Mouse (Mus musculus) forebrain, embryonic 11.5 days (tissue): Measurements from ENCODE around the gene Narfl. TPM values are rescaled to one million over a fixed set of nuclear protein-coding genes. Genes with fewer than 3 reads are reported as not detected.
A peak's percentile ranks its signal among the peaks of the same experiment; 100 is the strongest.

Experiments
- ATAC-seq: fragments of 200-750 bp; cut with Nextera tagmentation; replicated peaks from 2 replicates; pipeline ENCODE4 v1.8.0; 2017; ENCODE audit warnings: moderate TSS enrichment; ENCODE audit not compliant: low FRiP score
- DNase-seq: peaks from one replicate; pipeline ENCODE4 v3.0.0-alpha.2; 2017; ENCODE audit warnings: low spot score
- H3K27ac ChIP-seq: fragments of 300-500 bp; sonication (generic); 2 replicates; pipeline ENCODE4 v1.5.1; 2014; ENCODE audit warnings: low read depth, low read length
- H3K27me3 ChIP-seq: fragments of 300-500 bp; sonication (generic); 2 replicates; pipeline ENCODE4 v1.6.1; 2014; ENCODE audit warnings: mild to moderate bottlenecking, low read length, mixed read lengths; ENCODE audit not compliant: control insufficient read depth, insufficient read depth
- H3K36me3 ChIP-seq: fragments of 300-500 bp; sonication (generic); 2 replicates; pipeline ENCODE4 v1.6.1; 2014; ENCODE audit warnings: mild to moderate bottlenecking, low read length, moderate library complexity, mixed read lengths; ENCODE audit not compliant: control insufficient read depth, insufficient read depth
- H3K4me1 ChIP-seq: fragments of 300-500 bp; sonication (generic); replicated peaks from 2 replicates; pipeline ENCODE4 v1.6.1; 2014; ENCODE audit warnings: low read length, mixed read lengths; ENCODE audit not compliant: control insufficient read depth, insufficient read depth
- H3K4me2 ChIP-seq: fragments of 300-500 bp; sonication (generic); 2 replicates; pipeline ENCODE4 v1.6.1; 2014; ENCODE audit warnings: low read depth, mild to moderate bottlenecking, low read length, moderate library complexity, mixed read lengths; ENCODE audit not compliant: severe bottlenecking
- H3K4me3 ChIP-seq: fragments of 300-500 bp; sonication (generic); 2 replicates; pipeline ENCODE4 v1.5.1; 2014; ENCODE audit warnings: low read depth, low read length
- H3K9ac ChIP-seq: fragments of 300-500 bp; sonication (generic); 2 replicates; pipeline ENCODE4 v1.6.1; 2014; ENCODE audit warnings: low read length
- H3K9me3 ChIP-seq: fragments of 300-500 bp; sonication (generic); 2 replicates; pipeline ENCODE4 v1.6.1; 2016; ENCODE audit warnings: low read length, mixed read lengths; ENCODE audit not compliant: control insufficient read depth
- WGBS: fragments of 180-500 bp; shearing (Covaris S2); extraction: QIAGEN DNeasy Blood & Tissue Kit; methylation state at CpG from one replicate; pipeline ENCODE4 v1.1.7; 2014; 5-methylcytosine and 5-hydroxymethylcytosine counted together
- polyA plus RNA-seq: library from polyadenylated mRNA; unstranded; fragments of >200 nt; fragmentation: Nextera tagmentation; extraction: Ambion mirVana; gene quantifications from 2 replicates; pipeline ENCODE4 v1.2.1, GENCODE M21; 2014

Narfl gene
- polyA plus RNA-seq, 1 experiment from 2014 or later = 24.5 TPM

GRCm38 (mm10) chr17:25827546-25828222 is 54.1 kb downstream of the Narfl start:
- H3K4me2 ChIP-seq = no peak overlapping the region
- peaks cover 9% of the 10 kb centered on the region; the same call in 1 of the 2 replicates for H3K36me3 ChIP-seq
- ATAC-seq = no peak
- 92% methylated on average over 22 of the region's 22 CpGs for WGBS
- H3K27ac ChIP-seq = no peak overlapping the region
- DNase-seq = peak; percentile 49
- no peak overlapping the region; the same call in 1 of the 2 replicates for H3K9ac ChIP-seq
- no peaks in the 10 kb centered on the region for H3K9me3 ChIP-seq
- H3K4me3 ChIP-seq = no peak overlapping the region
- H3K27me3 ChIP-seq = no peaks in the 10 kb centered on the region
- H3K4me1 ChIP-seq = peaks cover 31% of the 10 kb centered on the region

GRCm38 (mm10) chr17:25828223-25828594 is 54.6 kb downstream of the Narfl start:
- ATAC-seq (no peak), DNase-seq (peak; percentile 55)
- 86% methylated on average over 8 of the region's 8 CpGs for WGBS
- Histone ChIP-seq H3K4me3 (peak overlapping the region; percentile 52), H3K4me1 (peaks cover 31% of the 10 kb centered on the region), H3K36me3 (peaks cover 9% of the 10 kb centered on the region; the same call in 1 of the 2 replicates), H3K27ac (no peak overlapping the region; the same call in 1 of the 2 replicates), H3K27me3 (no peaks in the 10 kb centered on the region), H3K9me3 (no peaks in the 10 kb centered on the region), H3K9ac (no peak overlapping the region; the same call in 1 of the 2 replicates), H3K4me2 (peak overlapping the region; percentile 86; the same call in 1 of the 2 replicates)

GRCm38 (mm10) chr17:25828712-25829557 is 55.4 kb downstream of the Narfl start, which contains the start of gene Jmjd8:
Gene Jmjd8 (plus strand): TSS chr17:25828867.
- peaks cover 9% of the 10 kb centered on the region; the same call in 1 of the 2 replicates for H3K36me3 ChIP-seq
- peak within 1 kb of the TSS; percentile 86 for H3K4me2 ChIP-seq
- under 1% methylated on average over 32 of the region's 32 CpGs for WGBS
- H3K4me3 ChIP-seq = peak within 1 kb of the TSS; percentile 52
- no peaks in the 10 kb centered on the region for H3K27me3 ChIP-seq
- peak within 1 kb of the TSS; percentile 75 for H3K27ac ChIP-seq
- no peaks in the 10 kb centered on the region for H3K9me3 ChIP-seq
- DNase-seq (peak; percentile 85), ATAC-seq (peak; percentile 48)
- H3K4me1 ChIP-seq = peaks cover 33% of the 10 kb centered on the region
- peak within 1 kb of the TSS; percentile 79 for H3K9ac ChIP-seq

GRCm38 (mm10) chr17:25829558-25830017 is 56.0 kb downstream of the Narfl start:
- WGBS = 47% methylated on average over 8 of the region's 8 CpGs

GRCm38 (mm10) chr17:25830200-25830753 is 56.7 kb downstream of the Narfl start:
- ATAC-seq = no peak
- Histone ChIP-seq H3K27ac (no peak overlapping the region), H3K4me3 (peak overlapping the region; percentile 52), H3K36me3 (peaks cover 9% of the 10 kb centered on the region; the same call in 1 of the 2 replicates), H3K27me3 (no peaks in the 10 kb centered on the region), H3K9me3 (no peaks in the 10 kb centered on the region), H3K4me2 (peak overlapping the region; percentile 86), H3K4me1 (peaks cover 37% of the 10 kb centered on the region), H3K9ac (no peak overlapping the region; the same call in 1 of the 2 replicates)
- WGBS = 84% methylated on average over 4 of the region's 4 CpGs
- DNase-seq = no peak

More at GRCm38 (mm10) chr17:25829558-25830017, 56.0 kb downstream of the Narfl start:
- no peaks in the 10 kb centered on the region for H3K9me3 ChIP-seq
- peaks cover 34% of the 10 kb centered on the region for H3K4me1 ChIP-seq
- ATAC-seq (no peak), DNase-seq (peak; percentile 58)
- H3K4me3 ChIP-seq = peak overlapping the region; percentile 52
- H3K4me2 ChIP-seq = peak overlapping the region; percentile 86
- H3K27ac ChIP-seq = peak overlapping the region; percentile 75
- H3K9ac ChIP-seq = peak overlapping the region; percentile 79
- no peaks in the 10 kb centered on the region for H3K27me3 ChIP-seq
- peaks cover 9% of the 10 kb centered on the region; the same call in 1 of the 2 replicates for H3K36me3 ChIP-seq

- Histone ChIP-seq H3K4me2 (no peak overlapping the region), H3K27ac (no peak overlapping the region), H3K27me3 (no peaks in the 10 kb centered on the region), H3K9me3 (no peaks in the 10 kb centered on the region), H3K4me1 (peaks cover 37% of the 10 kb centered on the region), H3K9ac (no peak overlapping the region), H3K36me3 (peaks cover 9% of the 10 kb centered on the region; the same call in 1 of the 2 replicates), H3K4me3 (peak overlapping the region; percentile 83)
- WGBS = 89% methylated on average over 14 of the region's 14 CpGs
- DNase-seq (peak; percentile 55), ATAC-seq (no peak)
These were observed 57.3 kb downstream of the Narfl start for GRCm38 (mm10) chr17:25830806-25831431.

GRCm38 (mm10) chr17:25831451-25832281 is 58.1 kb downstream of the Narfl start:
- peak overlapping the region; percentile 83 for H3K4me3 ChIP-seq
- no peak overlapping the region for H3K27ac ChIP-seq
- H3K36me3 ChIP-seq = peaks cover 9% of the 10 kb centered on the region; the same call in 1 of the 2 replicates
- no peaks in the 10 kb centered on the region for H3K27me3 ChIP-seq
- ATAC-seq (no peak), DNase-seq (peak; percentile 57)
- peaks cover 41% of the 10 kb centered on the region for H3K4me1 ChIP-seq
- H3K9me3 ChIP-seq = no peaks in the 10 kb centered on the region
- H3K4me2 ChIP-seq = peak overlapping the region; percentile 76
- WGBS = 70% methylated on average over 21 of the region's 21 CpGs
- peak overlapping the region; percentile 87 for H3K9ac ChIP-seq
